Mouse (Mus musculus) hindbrain, postnatal 0 days (tissue): ENCODE data around the gene Tmem220. TPM values are rescaled to one million over a fixed set of nuclear protein-coding genes. Genes with fewer than 3 reads are reported as not detected.

ENCODE experiments used
- ATAC-seq: fragments of 200-750 bp; cut with Nextera tagmentation; 2 replicates; pipeline ENCODE4 v1.8.0; 2017; ENCODE audit warnings: mild to moderate bottlenecking, moderate TSS enrichment, moderate library complexity
- DNase-seq: peaks from one replicate; pipeline ENCODE4 v3.0.0-alpha.2; 2015; ENCODE audit warnings: low spot score
- H3K27ac ChIP-seq: fragments of 300-500 bp; sonication (generic); 2 replicates; pipeline ENCODE4 v1.5.1; 2014; ENCODE audit warnings: mild to moderate bottlenecking
- H3K27me3 ChIP-seq: fragments of 300-500 bp; sonication (generic); 2 replicates; pipeline ENCODE4 v1.6.1; 2014; ENCODE audit warnings: low read length, mixed read lengths; ENCODE audit not compliant: insufficient read depth
- H3K36me3 ChIP-seq: fragments of 300-500 bp; sonication (generic); 2 replicates; pipeline ENCODE4 v1.6.1; 2014; ENCODE audit warnings: low read length, mixed read lengths; ENCODE audit not compliant: insufficient read depth
- H3K4me1 ChIP-seq: fragments of 300-500 bp; sonication (generic); 2 replicates; pipeline ENCODE4 v1.6.1; 2014; ENCODE audit warnings: antibody characterized with exemption, low read length, mixed read lengths; ENCODE audit not compliant: insufficient read depth
- H3K4me2 ChIP-seq: fragments of 300-500 bp; sonication (generic); 2 replicates; pipeline ENCODE4 v1.6.1; 2014; ENCODE audit warnings: low read depth, mild to moderate bottlenecking, low read length, moderate library complexity, mixed read lengths
- H3K4me3 ChIP-seq: fragments of 300-500 bp; sonication (generic); 2 replicates; pipeline ENCODE4 v1.5.1; 2014; ENCODE audit warnings: low read length
- H3K9ac ChIP-seq: fragments of 300-500 bp; sonication (generic); replicated peaks from 2 replicates; pipeline ENCODE4 v1.6.1; 2014; ENCODE audit warnings: mild to moderate bottlenecking, low read length, moderate library complexity, mixed read lengths
- H3K9me3 ChIP-seq: fragments of 300-500 bp; sonication (generic); 2 replicates; pipeline ENCODE4 v1.6.1; 2016; ENCODE audit warnings: low read length, mixed read lengths
- CTCF ChIP-seq: IDR thresholded peaks from 2 replicates; pipeline ENCODE4 v1.5.1; 2016; ENCODE audit warnings: antibody characterized with exemption, control low read depth, low read depth
- WGBS: fragments of 180-500 bp; shearing (Covaris S2); extraction: QIAGEN DNeasy Blood & Tissue Kit; methylation state at CpG from one replicate; pipeline ENCODE4 v1.1.7; 2014; 5-methylcytosine and 5-hydroxymethylcytosine counted together
- polyA plus RNA-seq: library from polyadenylated mRNA; unstranded; fragments of >200 nt; fragmentation: Nextera tagmentation; extraction: Ambion mirVana; gene quantifications from 2 replicates; pipeline ENCODE4 v1.2.1, GENCODE M21; 2015
- total RNA-seq: library from RNA; depleted of rRNA; stranded (reverse); fragments of >200 nt; gene quantifications from 2 replicates; pipeline ENCODE4 v1.2.3, GENCODE M21; 2014

The Tmem220 gene
- total and polyA plus RNA-seq, 2 experiments from 2014 or later = 0.26 to 1.1 TPM

GRCm38 (mm10) chr11:66984165-66985135 lies 40.5 kb upstream of the Tmem220 start:
- H3K27me3 ChIP-seq = no peaks in the 10 kb centered on the region
- peak; percentile 96 for TF ChIP-seq CTCF
- DNase-seq (peak; percentile 92), ATAC-seq (peak; percentile 78)
- 6% methylated on average over 28 of the region's 28 CpGs for WGBS
- H3K4me2 ChIP-seq = peak overlapping the region; percentile 74
- peak overlapping the region; percentile 37 for H3K4me3 ChIP-seq
- H3K9me3 ChIP-seq = no peaks in the 10 kb centered on the region
- peak overlapping the region; percentile 57 for H3K9ac ChIP-seq
- H3K36me3 ChIP-seq = no peaks in the 10 kb centered on the region
- H3K4me1 ChIP-seq = no peaks in the 10 kb centered on the region
- peak overlapping the region; percentile 72 for H3K27ac ChIP-seq

GRCm38 (mm10) chr11:66985136-66985702 lies 39.7 kb upstream of the Tmem220 start:
- peak overlapping the region; percentile 72; the same call in 1 of the 2 replicates for H3K27ac ChIP-seq
- H3K9me3 ChIP-seq = no peaks in the 10 kb centered on the region
- no peak for DNase-seq
- H3K9ac ChIP-seq = peak overlapping the region; percentile 57
- H3K4me1 ChIP-seq = no peaks in the 10 kb centered on the region
- no peak for ATAC-seq
- WGBS = 23% methylated on average over 11 of the region's 11 CpGs
- peak overlapping the region; percentile 37 for H3K4me3 ChIP-seq
- H3K27me3 ChIP-seq = no peaks in the 10 kb centered on the region
- H3K4me2 ChIP-seq = peak overlapping the region; percentile 74
- no peak for TF ChIP-seq CTCF
- H3K36me3 ChIP-seq = no peaks in the 10 kb centered on the region

GRCm38 (mm10) chr11:66992150-66992549 lies 32.8 kb upstream of the Tmem220 start:
- 63% methylated on average over 2 of the region's 2 CpGs for WGBS
- ATAC-seq (no peak), DNase-seq (no peak)
- no peaks in the 10 kb centered on the region for H3K36me3 ChIP-seq
- no peak overlapping the region for H3K27ac ChIP-seq
- no peaks in the 10 kb centered on the region for H3K27me3 ChIP-seq
- H3K9me3 ChIP-seq = no peaks in the 10 kb centered on the region
- no peak overlapping the region for H3K9ac ChIP-seq
- H3K4me1 ChIP-seq = no peaks in the 10 kb centered on the region
- TF ChIP-seq CTCF = no peak
- H3K4me3 ChIP-seq = no peak overlapping the region
- H3K4me2 ChIP-seq = no peak overlapping the region

- ATAC-seq (peak; percentile 68; the same call in 1 of the 2 replicates), DNase-seq (peak; percentile 68)
- Histone ChIP-seq H3K9ac (no peak overlapping the region), H3K36me3 (no peaks in the 10 kb centered on the region), H3K27ac (no peak overlapping the region), H3K27me3 (no peaks in the 10 kb centered on the region), H3K4me1 (peaks cover under 1% of the 10 kb centered on the region; the same call in 1 of the 2 replicates), H3K9me3 (no peaks in the 10 kb centered on the region), H3K4me3 (no peak overlapping the region), H3K4me2 (no peak overlapping the region)
- WGBS = 18% methylated on average over 1 of the region's 1 CpGs
- no peak for TF ChIP-seq CTCF
Measured at GRCm38 (mm10) chr11:66993674-66994073, 31.3 kb upstream of the Tmem220 start.

- TF ChIP-seq CTCF = no peak
- Histone ChIP-seq H3K27me3 (no peaks in the 10 kb centered on the region), H3K27ac (no peak overlapping the region), H3K9ac (no peak overlapping the region), H3K9me3 (no peaks in the 10 kb centered on the region), H3K4me3 (no peak overlapping the region), H3K4me2 (no peak overlapping the region), H3K36me3 (no peaks in the 10 kb centered on the region), H3K4me1 (peaks cover 25% of the 10 kb centered on the region)
- no peak for ATAC-seq
- no peak for DNase-seq
- 69% methylated on average over 4 of the region's 4 CpGs for WGBS
Measured at GRCm38 (mm10) chr11:66996446-66996845, 28.5 kb upstream of the Tmem220 start.

GRCm38 (mm10) chr11:66998467-66999403 lies 26.2 kb upstream of the Tmem220 start:
- WGBS = 52% methylated on average over 14 of the region's 14 CpGs
- Histone ChIP-seq H3K4me3 (no peak overlapping the region), H3K36me3 (no peaks in the 10 kb centered on the region), H3K4me1 (peaks cover 33% of the 10 kb centered on the region), H3K9me3 (no peaks in the 10 kb centered on the region), H3K9ac (no peak overlapping the region), H3K27me3 (no peaks in the 10 kb centered on the region), H3K4me2 (no peak overlapping the region), H3K27ac (peak overlapping the region; percentile 2; the same call in 1 of the 2 replicates)
- DNase-seq (peak; percentile 58), ATAC-seq (peak; percentile 62)
- peak; percentile 40 for TF ChIP-seq CTCF
